Mouse (Mus musculus): Measurements from ENCODE around the gene Gpc5.

- TF ChIP-seq MAFK (IDR thresholded peaks at IDR 0.05; ENCODE audit: insufficient read depth, low read depth, low read length) (no peak), CHD2 (IDR thresholded peaks at IDR 0.05; ENCODE audit: low read depth, low read length) (no peak), HCFC1 (IDR thresholded peaks at IDR 0.05; ENCODE audit: borderline replicate concordance, insufficient read depth, low read length) (no peak)
These were observed 44.7 kb upstream of the Gpc5 start for GRCm38 (mm10) chr14:115047316-115047715.
